Mouse (Mus musculus): ENCODE data around the gene Foxd1. TPM values are rescaled to one million over a fixed set of nuclear protein-coding genes. Genes with fewer than 3 reads are reported as not detected.

Foxd1 gene
- polyA plus RNA-seq, 1 experiment from 2014 or later = 2.9 TPM

DNA sequence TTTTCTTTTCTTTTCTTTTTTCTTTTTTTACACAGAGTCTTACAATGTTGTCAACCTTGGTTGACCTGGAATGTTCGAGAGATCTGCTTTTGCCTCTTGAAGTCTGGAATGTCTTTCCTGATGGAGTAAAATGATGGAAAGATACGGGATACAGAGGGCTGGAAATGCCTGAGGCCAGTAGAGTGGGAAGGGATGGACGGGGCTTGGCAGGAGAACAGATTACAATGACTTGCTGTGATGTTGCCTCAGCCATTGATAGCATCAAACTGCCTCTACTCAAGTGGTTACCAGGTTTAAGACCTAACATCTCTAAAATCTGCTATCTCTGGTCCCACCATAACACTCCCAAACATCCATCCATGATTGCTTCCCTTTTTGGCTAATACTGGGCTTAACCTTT is 20.9 kb downstream of the Foxd1 start:
- Histone ChIP-seq H3K27me3 (ENCODE audit: poor library complexity, severe bottlenecking) (peaks cover 64% of the 10 kb centered on the region), H3K9me3 (no peaks in the 10 kb centered on the region), H3K4me3 (no peak overlapping the region), H3K36me3 (replicated peaks) (no peaks in the 10 kb centered on the region), H3K27ac (no peak overlapping the region), H3K4me1 (peaks cover 6% of the 10 kb centered on the region)
- no peak for DNase-seq (ENCODE audit: extremely low spot score, low spot score)
- 68% methylated on average over 3 of the region's 3 CpGs for WGBS

DNA sequence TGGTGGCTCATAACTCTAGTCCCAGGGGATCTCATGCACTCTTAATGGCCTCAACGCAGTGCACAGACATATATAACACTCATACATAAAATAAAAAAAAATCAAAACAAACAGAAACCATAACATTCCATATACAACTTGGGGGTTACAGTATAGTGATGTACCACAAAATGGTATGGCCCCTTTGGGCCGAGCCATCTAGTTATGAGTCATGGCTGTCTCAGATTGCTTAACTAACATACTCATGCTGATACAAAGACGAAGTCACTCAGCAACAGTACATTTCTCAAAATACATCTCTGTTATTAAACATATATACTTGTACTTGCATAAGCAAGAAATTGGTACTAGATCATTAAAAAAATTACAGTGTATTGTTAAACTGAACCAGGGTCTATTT is 23.7 kb downstream of the Foxd1 start:
- no peak for DNase-seq (ENCODE audit: extremely low spot score, low spot score)
- Histone ChIP-seq H3K27ac (no peak overlapping the region), H3K9me3 (peaks cover 6% of the 10 kb centered on the region; the same call in 1 of the 2 replicates), H3K36me3 (replicated peaks) (no peaks in the 10 kb centered on the region), H3K27me3 (ENCODE audit: poor library complexity, severe bottlenecking) (peaks cover 45% of the 10 kb centered on the region), H3K4me3 (no peak overlapping the region), H3K4me1 (peaks cover 6% of the 10 kb centered on the region)
- 92% methylated on average over 3 of the region's 3 CpGs for WGBS

DNA sequence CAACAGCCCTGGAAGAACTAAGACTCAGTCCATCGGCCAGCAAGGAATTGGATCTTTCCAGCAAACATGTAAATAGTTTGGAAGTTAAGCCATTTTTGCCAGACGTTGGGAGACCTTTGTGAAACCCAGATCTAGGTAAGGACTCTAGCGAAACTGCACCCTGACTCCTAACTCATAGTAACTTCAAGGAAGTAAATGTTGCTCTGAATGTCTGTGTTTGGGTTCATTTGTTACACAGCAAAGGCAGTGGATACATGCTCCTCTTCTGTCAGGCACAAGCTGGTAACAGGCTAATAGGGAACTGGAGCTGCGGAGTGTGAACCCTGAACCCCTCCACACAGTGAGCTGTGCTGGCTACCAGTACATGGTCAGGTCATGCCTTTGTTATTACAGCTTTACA is 28.7 kb downstream of the Foxd1 start:
- H3K9me3 ChIP-seq = peaks cover 11% of the 10 kb centered on the region; the same call in 1 of the 2 replicates
- no peaks in the 10 kb centered on the region for H3K4me1 ChIP-seq
- no peak for DNase-seq (ENCODE audit: extremely low spot score, low spot score)
- H3K4me3 ChIP-seq = no peak overlapping the region
- H3K27me3 ChIP-seq (ENCODE audit: poor library complexity, severe bottlenecking) = peaks cover 31% of the 10 kb centered on the region
- 91% methylated on average over 4 of the region's 4 CpGs for WGBS
- no peaks in the 10 kb centered on the region for H3K36me3 ChIP-seq (replicated peaks)
- H3K27ac ChIP-seq = no peak overlapping the region

DNA sequence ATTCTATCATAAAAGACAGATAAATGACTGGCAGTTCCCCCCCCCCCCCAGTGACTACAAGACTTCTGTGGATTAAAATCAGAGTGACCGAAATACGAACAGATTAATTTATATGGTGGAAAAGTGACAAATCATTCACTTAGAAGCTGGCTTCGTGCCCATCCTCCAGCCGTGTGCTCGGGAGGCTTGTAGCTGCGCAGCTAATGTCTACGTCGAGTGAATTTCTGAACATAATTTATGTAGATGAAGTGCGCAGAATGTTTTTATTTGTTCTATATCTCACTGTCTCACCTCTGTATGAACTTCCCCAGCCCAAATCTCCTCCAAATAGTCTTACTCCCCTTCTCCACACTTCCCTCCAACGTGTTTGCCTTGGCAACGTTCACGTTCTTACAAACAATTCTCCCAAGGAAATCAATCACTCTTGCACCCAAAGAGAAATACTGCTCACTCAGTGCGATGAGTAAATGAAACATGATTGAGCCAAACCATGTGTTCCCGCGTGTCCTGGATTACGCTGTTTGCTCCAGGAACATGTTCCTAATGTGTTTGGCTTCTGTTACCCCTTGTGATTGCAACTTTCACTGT is 30.0 kb downstream of the Foxd1 start:
- peaks cover 43% of the 10 kb centered on the region for H3K27me3 ChIP-seq (ENCODE audit: poor library complexity, severe bottlenecking)
- no peak overlapping the region for H3K4me3 ChIP-seq
- peaks cover 11% of the 10 kb centered on the region; the same call in 1 of the 2 replicates for H3K9me3 ChIP-seq
- no peak overlapping the region for H3K27ac ChIP-seq
- no peaks in the 10 kb centered on the region for H3K4me1 ChIP-seq
- 91% methylated on average over 16 of the region's 16 CpGs for WGBS
- H3K36me3 ChIP-seq (replicated peaks) = no peaks in the 10 kb centered on the region
- DNase-seq (ENCODE audit: extremely low spot score, low spot score) = no peak

DNA sequence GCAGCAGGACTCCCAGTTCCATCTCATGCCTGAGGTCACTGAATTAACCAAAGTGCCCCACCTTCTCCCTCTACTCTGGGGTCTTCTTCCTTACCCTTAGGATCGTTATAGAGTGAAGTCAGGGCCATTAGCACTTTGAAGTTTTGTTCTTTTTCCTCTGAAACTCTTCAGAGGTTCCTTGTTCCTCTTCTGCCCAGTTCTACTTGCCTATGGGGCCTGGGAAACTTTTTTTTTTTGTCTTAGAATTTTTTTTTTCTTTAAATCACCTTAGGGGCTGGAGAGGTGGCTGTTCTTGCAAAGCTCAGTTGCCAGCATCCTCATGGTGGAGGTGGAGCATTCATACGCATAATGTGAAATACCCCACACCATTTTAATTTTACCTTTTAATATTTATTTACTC is 31.8 kb downstream of the Foxd1 start:
- H3K9me3 ChIP-seq = peaks cover 11% of the 10 kb centered on the region; the same call in 1 of the 2 replicates
- no peaks in the 10 kb centered on the region for H3K36me3 ChIP-seq (replicated peaks)
- no peak overlapping the region for H3K27ac ChIP-seq
- H3K27me3 ChIP-seq (ENCODE audit: poor library complexity, severe bottlenecking) = peaks cover 56% of the 10 kb centered on the region
- no peak overlapping the region for H3K4me3 ChIP-seq
- peaks cover 12% of the 10 kb centered on the region for H3K4me1 ChIP-seq
- no peak for DNase-seq (ENCODE audit: extremely low spot score, low spot score)
- 86% methylated on average over 2 of the region's 2 CpGs for WGBS

DNA sequence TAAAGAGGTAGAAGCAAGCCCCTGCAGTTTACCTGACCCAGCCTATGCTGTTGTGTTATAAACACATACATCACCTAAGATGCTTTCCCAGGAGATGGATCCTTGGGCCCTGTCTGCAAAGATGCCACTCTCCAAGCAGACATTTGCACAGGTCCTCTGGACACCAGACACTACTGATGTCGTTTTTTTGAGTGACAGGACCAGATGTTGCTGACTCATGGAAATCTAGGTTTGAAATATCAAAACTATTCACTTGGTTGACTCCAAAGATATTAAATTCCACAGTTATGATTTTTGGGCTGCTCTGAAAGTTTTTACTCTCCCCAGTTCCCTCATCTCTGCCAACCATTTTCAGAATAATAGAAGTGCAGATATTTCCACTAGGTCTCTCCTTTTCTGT is 35.0 kb downstream of the Foxd1 start:
- Histone ChIP-seq H3K27ac (no peak overlapping the region), H3K27me3 (ENCODE audit: poor library complexity, severe bottlenecking) (peaks cover 84% of the 10 kb centered on the region), H3K4me1 (peaks cover 41% of the 10 kb centered on the region), H3K9me3 (peaks cover 5% of the 10 kb centered on the region; the same call in 1 of the 2 replicates), H3K4me3 (no peak overlapping the region), H3K36me3 (replicated peaks) (no peaks in the 10 kb centered on the region)
- no peak for DNase-seq (ENCODE audit: extremely low spot score, low spot score)
- 68% methylated on average over 1 of the region's 1 CpGs for WGBS

DNA sequence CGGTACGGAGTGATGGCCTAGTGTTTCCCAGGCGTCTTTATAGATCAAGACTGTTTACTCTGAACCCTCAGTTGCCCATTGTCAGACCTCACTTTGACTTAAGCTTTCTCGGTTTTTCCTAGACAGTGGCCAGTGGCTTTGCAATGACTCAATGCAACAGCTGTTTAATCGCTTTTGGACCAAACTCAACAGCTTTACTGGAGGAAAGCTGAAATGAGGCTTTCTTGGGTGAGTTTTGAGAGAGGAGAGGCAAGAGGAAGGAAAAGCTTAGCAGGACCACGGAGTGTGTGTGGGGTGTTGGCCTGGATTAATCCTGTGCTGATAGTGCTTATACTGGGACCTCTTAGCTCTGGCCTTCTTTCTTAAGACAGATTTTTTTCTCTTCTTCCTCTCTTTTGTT is 36.3 kb downstream of the Foxd1 start:
- 8% methylated on average over 6 of the region's 6 CpGs for WGBS
- peaks cover 87% of the 10 kb centered on the region for H3K27me3 ChIP-seq (ENCODE audit: poor library complexity, severe bottlenecking)
- H3K9me3 ChIP-seq = peaks cover 5% of the 10 kb centered on the region; the same call in 1 of the 2 replicates
- H3K36me3 ChIP-seq (replicated peaks) = no peaks in the 10 kb centered on the region
- peaks cover 41% of the 10 kb centered on the region for H3K4me1 ChIP-seq
- H3K27ac ChIP-seq = 0 out of 2 replicates have a peak overlapping the region, but pooled peaks have one; percentile 84
- peak overlapping the region; percentile 57 for H3K4me3 ChIP-seq
- no peak for DNase-seq (ENCODE audit: extremely low spot score, low spot score)

DNA sequence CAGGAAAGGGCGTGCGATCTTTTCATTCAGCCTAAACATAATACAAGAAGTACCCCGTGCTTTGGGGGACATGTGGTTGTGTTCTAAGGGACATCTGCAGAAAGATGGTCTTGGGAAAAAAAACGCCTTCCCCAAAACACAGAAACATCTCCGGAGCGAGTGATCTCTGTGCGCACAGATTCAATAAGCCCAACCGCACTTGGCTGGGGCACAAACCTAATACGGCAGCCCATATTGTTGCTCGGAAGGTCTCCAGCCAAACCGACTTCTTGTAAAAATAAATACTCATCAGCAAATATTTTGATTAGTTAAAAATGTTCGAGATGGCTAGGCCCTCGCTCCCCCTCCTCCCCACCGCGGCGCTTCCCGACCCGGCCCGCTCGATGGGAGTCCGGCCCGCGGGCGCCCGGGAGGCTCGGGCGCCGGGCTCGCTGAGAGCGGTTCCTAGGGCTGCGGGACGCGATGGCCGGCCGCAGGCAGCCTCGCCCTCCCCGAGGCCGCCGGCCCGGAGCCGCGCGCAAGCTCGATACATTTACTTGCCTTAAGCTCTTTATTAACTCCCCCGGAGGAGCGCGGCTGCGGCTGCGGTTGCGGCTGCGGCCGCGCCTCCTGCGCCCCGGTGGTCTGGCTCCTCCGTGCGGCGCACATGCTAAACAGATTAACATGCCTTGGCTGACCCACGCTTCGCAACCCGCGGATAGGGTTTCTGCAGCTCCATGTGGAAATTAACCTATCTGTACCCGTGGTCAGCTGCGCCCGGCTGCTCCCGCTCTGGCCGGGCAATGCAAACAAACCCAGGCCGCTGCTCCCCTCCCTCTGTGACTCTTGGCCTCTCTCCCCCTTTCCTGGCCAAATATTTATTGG is 37.0 kb downstream of the Foxd1 start:
- H3K4me3 ChIP-seq = peak overlapping the region; percentile 57
- peaks cover 5% of the 10 kb centered on the region; the same call in 1 of the 2 replicates for H3K9me3 ChIP-seq
- peaks cover 41% of the 10 kb centered on the region for H3K4me1 ChIP-seq
- H3K27ac ChIP-seq = peak overlapping the region; percentile 84
- WGBS = under 1% methylated on average over 68 of the region's 68 CpGs
- H3K27me3 ChIP-seq (ENCODE audit: poor library complexity, severe bottlenecking) = peaks cover 91% of the 10 kb centered on the region
- DNase-seq (ENCODE audit: extremely low spot score, low spot score) = peak; percentile 73
- no peaks in the 10 kb centered on the region for H3K36me3 ChIP-seq (replicated peaks)

DNA sequence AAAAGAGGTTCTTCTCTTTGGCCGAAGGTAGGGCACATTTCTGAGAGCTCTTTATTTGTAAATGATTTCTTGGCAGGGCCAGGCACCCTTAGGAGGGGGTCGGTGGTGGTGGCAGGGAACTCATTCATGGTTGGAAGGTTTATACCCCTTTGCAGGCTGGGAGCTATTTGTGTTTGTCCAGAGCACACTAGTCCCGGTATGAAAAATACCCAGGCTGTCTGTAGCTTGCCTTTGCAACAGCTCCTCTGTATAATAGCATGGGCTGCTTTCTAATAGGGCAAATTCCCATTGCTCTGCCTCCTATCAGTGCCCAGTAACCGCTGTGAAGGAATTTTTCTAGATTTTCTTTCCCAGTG is 37.6 kb downstream of the Foxd1 start:
- H3K9me3 ChIP-seq = no peaks in the 10 kb centered on the region; the same call in 1 of the 2 replicates
- H3K36me3 ChIP-seq (replicated peaks) = no peaks in the 10 kb centered on the region
- WGBS = 0% methylated on average over 4 of the region's 4 CpGs
- no peak for DNase-seq (ENCODE audit: extremely low spot score, low spot score)
- peaks cover 41% of the 10 kb centered on the region for H3K4me1 ChIP-seq
- peak overlapping the region; percentile 57 for H3K4me3 ChIP-seq
- H3K27ac ChIP-seq = peak overlapping the region; percentile 84
- H3K27me3 ChIP-seq (ENCODE audit: poor library complexity, severe bottlenecking) = peaks cover 90% of the 10 kb centered on the region

DNA sequence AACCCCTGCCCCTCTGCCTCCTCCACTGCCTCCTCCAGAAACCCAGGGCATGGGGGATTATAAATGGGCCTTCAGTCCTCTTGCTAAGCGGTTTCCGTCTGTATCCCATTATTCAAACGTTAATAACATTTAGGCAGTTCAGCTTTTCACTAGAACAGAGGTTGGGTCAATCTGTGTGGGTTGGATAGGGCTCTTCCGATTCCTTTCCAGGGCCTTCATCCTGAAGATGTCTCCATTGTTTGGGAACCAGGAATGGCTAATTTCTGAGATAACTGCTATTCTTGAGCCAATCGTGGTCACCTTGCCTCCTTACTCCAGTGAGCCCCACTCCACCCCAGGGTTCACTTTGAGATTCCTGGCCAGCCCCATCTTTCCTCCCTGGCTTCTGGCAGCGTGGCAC is 38.0 kb downstream of the Foxd1 start:
- 22% methylated on average over 6 of the region's 6 CpGs for WGBS
- no peak for DNase-seq (ENCODE audit: extremely low spot score, low spot score)
- H3K27ac ChIP-seq = peak overlapping the region; percentile 84; the same call in 1 of the 2 replicates
- H3K36me3 ChIP-seq (replicated peaks) = no peaks in the 10 kb centered on the region
- H3K27me3 ChIP-seq (ENCODE audit: poor library complexity, severe bottlenecking) = peaks cover 86% of the 10 kb centered on the region
- H3K4me3 ChIP-seq = no peak overlapping the region
- H3K9me3 ChIP-seq = no peaks in the 10 kb centered on the region
- peaks cover 41% of the 10 kb centered on the region for H3K4me1 ChIP-seq

DNA sequence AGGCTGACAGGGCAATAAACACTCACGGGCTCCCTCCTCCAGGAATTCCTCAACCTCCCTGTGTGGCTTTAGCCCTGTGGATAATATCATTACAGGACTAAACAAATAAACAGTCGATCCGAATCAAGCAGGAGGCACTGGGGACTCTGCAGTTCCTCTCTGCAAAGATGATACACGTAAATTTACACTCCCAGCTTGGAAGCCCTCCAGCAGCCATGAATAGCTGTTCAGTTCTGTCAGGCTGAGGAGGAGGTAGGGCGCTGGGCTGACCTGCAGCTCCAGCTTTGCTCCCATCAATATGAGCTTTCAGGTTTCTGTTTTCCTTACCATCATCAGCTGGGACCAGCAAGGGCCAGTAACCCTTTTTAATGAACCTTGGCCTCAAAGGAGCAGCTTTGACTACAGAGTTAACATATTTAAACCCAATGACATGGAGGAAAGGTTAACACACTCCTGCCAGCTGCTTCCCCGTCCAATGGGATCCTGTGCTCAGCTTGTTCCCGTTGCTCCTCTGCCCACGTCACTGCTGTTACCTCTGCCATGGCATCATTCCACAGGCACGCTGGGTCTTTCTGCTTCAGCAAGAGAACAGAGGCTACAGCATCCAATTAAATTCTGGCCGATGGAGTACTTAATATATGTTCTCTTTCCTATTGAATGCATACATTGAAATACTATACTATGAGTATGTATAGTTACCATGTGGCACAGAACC is 39.5 kb downstream of the Foxd1 start:
- H3K27ac ChIP-seq = no peak overlapping the region
- peaks cover 75% of the 10 kb centered on the region for H3K27me3 ChIP-seq (ENCODE audit: poor library complexity, severe bottlenecking)

More for the DNA sequence above, 39.5 kb downstream of the Foxd1 start:
- DNase-seq (ENCODE audit: extremely low spot score, low spot score) = no peak
- H3K4me1 ChIP-seq = peaks cover 41% of the 10 kb centered on the region
- no peaks in the 10 kb centered on the region for H3K36me3 ChIP-seq (replicated peaks)
- no peak overlapping the region for H3K4me3 ChIP-seq
- 39% methylated on average over 10 of the region's 10 CpGs for WGBS
- no peaks in the 10 kb centered on the region for H3K9me3 ChIP-seq
